Mouse (Mus musculus): ENCODE results near the gene F11. TPM values are rescaled to one million over a fixed set of nuclear protein-coding genes. Genes with fewer than 3 reads are reported as not detected.

The F11 gene
- not detected in 2 replicates for polyA plus RNA-seq (2016; fragmentation: Nextera tagmentation; extraction: Ambion mirVana)

- no peaks in the 10 kb centered on the region for H3K4me1 ChIP-seq
- H3K27ac ChIP-seq: no peak within 1 kb of the TSS
- 91% methylated on average over 10 of the region's 10 CpGs for WGBS
- H3K9me3 ChIP-seq: peaks cover 7% of the 10 kb centered on the region; the same call in 1 of the 2 replicates
- DNase-seq (ENCODE audit: extremely low spot score, low spot score): no peak
- no peaks in the 10 kb centered on the region for H3K27me3 ChIP-seq (ENCODE audit: poor library complexity, severe bottlenecking)
- no peak within 1 kb of the TSS for H3K4me3 ChIP-seq
- H3K36me3 ChIP-seq (replicated peaks): no peaks in the 10 kb centered on the region
Measured at GRCm38 (mm10) chr8:45261920-45262319, at the start of gene F11. F11 (minus strand) TSS chr8:45262031.

GRCm38 (mm10) chr8:45310967-45311366 is 49.1 kb upstream of the F11 start:
- Histone ChIP-seq H3K27me3 (ENCODE audit: poor library complexity, severe bottlenecking) (no peaks in the 10 kb centered on the region), H3K27ac (no peak overlapping the region), H3K9me3 (no peaks in the 10 kb centered on the region), H3K4me1 (no peaks in the 10 kb centered on the region), H3K36me3 (replicated peaks) (no peaks in the 10 kb centered on the region), H3K4me3 (no peak overlapping the region)
- DNase-seq (ENCODE audit: extremely low spot score, low spot score): no peak
- WGBS: 90% methylated on average over 4 of the region's 4 CpGs

DNA sequence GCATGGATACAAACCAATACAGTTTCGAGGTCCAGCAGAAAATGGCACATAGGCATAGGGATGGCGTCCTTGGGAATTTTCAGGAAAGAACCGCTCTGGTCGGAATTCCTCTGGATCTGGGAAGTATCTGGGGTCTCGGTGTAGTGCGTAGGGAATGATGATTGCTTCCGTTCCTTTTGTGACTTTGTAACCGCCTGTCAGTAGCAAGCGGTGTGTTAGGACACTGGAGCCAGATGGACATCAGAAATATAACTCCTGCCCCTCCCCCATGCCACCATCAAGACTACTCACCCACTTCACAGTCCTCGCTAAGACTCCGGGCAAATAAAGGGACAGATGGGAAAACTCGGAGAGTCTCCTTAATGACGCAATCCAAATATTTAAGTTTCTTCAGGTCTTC is 46.5 kb upstream of the F11 start, which contains the start of gene Gm45753:
Gene Gm45753, minus strand, starts transcription at position 101 of the 400 bp plus-strand sequence.
- Histone ChIP-seq H3K36me3 (replicated peaks) (no peaks in the 10 kb centered on the region), H3K27ac (no peak within 1 kb of the TSS), H3K27me3 (ENCODE audit: poor library complexity, severe bottlenecking) (no peaks in the 10 kb centered on the region), H3K9me3 (no peaks in the 10 kb centered on the region), H3K4me3 (no peak within 1 kb of the TSS), H3K4me1 (no peaks in the 10 kb centered on the region)
- 95% methylated on average over 13 of the region's 13 CpGs for WGBS
- no peak for DNase-seq (ENCODE audit: extremely low spot score, low spot score)

DNA sequence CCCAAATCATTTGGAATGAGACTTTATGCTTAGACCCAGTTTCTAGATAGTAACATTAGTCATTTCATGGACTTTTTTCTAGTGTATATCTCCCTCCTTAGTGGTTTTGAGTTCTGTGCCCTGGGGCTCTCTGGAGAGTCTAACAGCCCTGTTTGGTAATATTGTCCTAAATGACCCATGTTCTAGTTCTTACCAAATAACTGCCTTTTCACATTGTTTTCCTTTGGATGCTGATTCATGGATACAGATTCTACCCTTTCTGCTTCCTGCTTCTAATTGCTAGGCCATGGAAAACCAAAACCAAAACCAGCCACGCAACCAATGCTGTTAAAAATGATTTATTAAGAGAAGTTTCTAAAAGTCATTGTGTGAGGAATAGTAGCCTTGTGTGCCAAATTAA is 43.6 kb upstream of the F11 start:
- Histone ChIP-seq H3K27ac (no peak overlapping the region), H3K4me1 (no peaks in the 10 kb centered on the region), H3K36me3 (replicated peaks) (no peaks in the 10 kb centered on the region), H3K4me3 (no peak overlapping the region), H3K9me3 (no peaks in the 10 kb centered on the region), H3K27me3 (ENCODE audit: poor library complexity, severe bottlenecking) (no peaks in the 10 kb centered on the region)
- WGBS: 88% methylated on average over 1 of the region's 1 CpGs
- no peak for DNase-seq (ENCODE audit: extremely low spot score, low spot score)

GRCm38 (mm10) chr8:45304354-45304753 is 42.5 kb upstream of the F11 start:
- 93% methylated on average over 3 of the region's 3 CpGs for WGBS
- Histone ChIP-seq H3K36me3 (replicated peaks) (no peaks in the 10 kb centered on the region), H3K4me1 (no peaks in the 10 kb centered on the region), H3K27ac (no peak overlapping the region), H3K4me3 (no peak overlapping the region), H3K9me3 (no peaks in the 10 kb centered on the region), H3K27me3 (ENCODE audit: poor library complexity, severe bottlenecking) (no peaks in the 10 kb centered on the region)
- DNase-seq (ENCODE audit: extremely low spot score, low spot score): no peak

DNA sequence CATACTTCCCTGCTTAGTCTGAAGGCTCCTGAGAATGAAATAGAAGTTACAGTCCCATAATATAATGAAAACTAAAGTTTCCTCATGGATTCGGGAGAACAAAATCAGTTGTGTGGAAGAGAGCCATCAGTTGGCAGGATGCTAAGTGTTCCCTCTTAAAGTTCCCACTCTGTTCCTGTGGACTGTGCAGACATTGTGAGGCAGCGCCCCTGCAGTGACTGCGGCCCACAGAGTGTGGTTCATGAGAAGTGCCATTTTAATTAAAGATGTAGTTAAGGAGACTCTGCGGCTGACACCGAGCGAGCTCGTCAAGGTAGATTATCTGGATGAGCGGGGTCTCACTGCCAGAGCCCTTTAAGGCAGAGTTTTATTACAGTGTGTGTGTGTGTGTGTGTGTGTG is 40.6 kb upstream of the F11 start:
- H3K9me3 ChIP-seq: no peaks in the 10 kb centered on the region
- H3K4me1 ChIP-seq: no peaks in the 10 kb centered on the region
- no peak for DNase-seq (ENCODE audit: extremely low spot score, low spot score)
- no peak overlapping the region for H3K27ac ChIP-seq
- WGBS: 75% methylated on average over 8 of the region's 8 CpGs
- no peak overlapping the region for H3K4me3 ChIP-seq
- H3K36me3 ChIP-seq (replicated peaks): no peaks in the 10 kb centered on the region
- no peaks in the 10 kb centered on the region for H3K27me3 ChIP-seq (ENCODE audit: poor library complexity, severe bottlenecking)

DNA sequence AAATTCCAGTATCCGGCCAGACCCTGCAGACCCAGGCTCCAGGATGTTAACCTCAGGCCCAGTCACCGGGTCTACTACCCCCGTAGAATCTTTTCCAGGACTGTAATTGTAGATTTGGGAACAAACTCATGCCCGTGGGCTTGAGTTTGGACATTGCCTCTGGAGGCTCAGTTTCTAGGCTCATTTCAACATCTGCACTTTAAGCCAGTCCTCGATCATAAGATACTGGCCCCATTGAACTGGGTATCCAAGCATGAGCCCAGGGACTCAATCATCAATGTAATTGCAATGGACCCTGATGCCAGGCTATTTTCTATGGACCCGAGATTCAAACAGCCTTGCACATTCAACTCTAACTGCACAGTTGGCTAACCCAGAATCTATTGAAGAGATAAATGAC is 33.4 kb upstream of the F11 start:
- WGBS: 87% methylated on average over 6 of the region's 6 CpGs
- DNase-seq (ENCODE audit: extremely low spot score, low spot score): no peak
- Histone ChIP-seq H3K4me1 (no peaks in the 10 kb centered on the region), H3K36me3 (replicated peaks) (no peaks in the 10 kb centered on the region), H3K9me3 (peaks cover 5% of the 10 kb centered on the region; the same call in 1 of the 2 replicates), H3K4me3 (no peak overlapping the region), H3K27ac (no peak overlapping the region), H3K27me3 (ENCODE audit: poor library complexity, severe bottlenecking) (no peaks in the 10 kb centered on the region)

- Histone ChIP-seq H3K27me3 (ENCODE audit: poor library complexity, severe bottlenecking) (no peaks in the 10 kb centered on the region), H3K9me3 (peaks cover 5% of the 10 kb centered on the region; the same call in 1 of the 2 replicates), H3K4me1 (no peaks in the 10 kb centered on the region), H3K36me3 (replicated peaks) (no peaks in the 10 kb centered on the region), H3K4me3 (no peak within 1 kb of the TSS), H3K27ac (no peak within 1 kb of the TSS)
- 92% methylated on average over 7 of the region's 7 CpGs for WGBS
- no peak for DNase-seq (ENCODE audit: extremely low spot score, low spot score)
Measured at GRCm38 (mm10) chr8:45294687-45295086, 32.9 kb upstream of the F11 start, which contains the start of gene Klkb1. Klkb1 (minus strand) TSS chr8:45294859.

GRCm38 (mm10) chr8:45291790-45292189 is 30.0 kb upstream of the F11 start:
- Histone ChIP-seq H3K27me3 (ENCODE audit: poor library complexity, severe bottlenecking) (no peaks in the 10 kb centered on the region), H3K4me3 (no peak overlapping the region), H3K36me3 (replicated peaks) (no peaks in the 10 kb centered on the region), H3K9me3 (peaks cover 5% of the 10 kb centered on the region; the same call in 1 of the 2 replicates), H3K27ac (no peak overlapping the region), H3K4me1 (no peaks in the 10 kb centered on the region)
- 91% methylated on average over 2 of the region's 2 CpGs for WGBS
- no peak for DNase-seq (ENCODE audit: extremely low spot score, low spot score)

GRCm38 (mm10) chr8:45281630-45282029 is 19.8 kb upstream of the F11 start:
- H3K27ac ChIP-seq: no peak overlapping the region
- no peak for DNase-seq (ENCODE audit: extremely low spot score, low spot score)
- WGBS: 82% methylated on average over 8 of the region's 8 CpGs
- H3K4me1 ChIP-seq: 0 out of 2 replicates have a peak, but pooled peaks cover 4% of the 10 kb centered on the region
- H3K27me3 ChIP-seq (ENCODE audit: poor library complexity, severe bottlenecking): no peaks in the 10 kb centered on the region
- H3K4me3 ChIP-seq: no peak overlapping the region
- no peaks in the 10 kb centered on the region; the same call in 1 of the 2 replicates for H3K9me3 ChIP-seq
- H3K36me3 ChIP-seq (replicated peaks): no peaks in the 10 kb centered on the region

DNA sequence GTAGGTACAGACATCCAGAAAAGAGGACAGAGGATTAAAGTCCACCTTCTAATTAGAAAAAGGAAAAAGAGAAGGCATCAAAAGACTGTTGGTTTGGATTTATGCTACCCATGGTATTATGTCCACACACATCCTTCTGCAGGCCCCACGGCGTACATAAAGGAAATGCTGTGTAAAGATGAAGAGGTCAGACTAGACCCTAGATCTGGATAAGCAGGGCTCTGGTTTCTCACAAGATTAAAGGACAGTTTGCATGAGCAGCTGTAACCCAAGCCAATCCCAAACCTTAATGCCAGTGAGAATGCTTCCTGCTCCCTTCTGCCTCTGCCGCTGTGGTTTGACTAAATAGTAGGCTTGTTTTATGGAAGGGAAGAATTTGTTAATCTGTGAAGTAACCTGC is 15.6 kb upstream of the F11 start:
- Histone ChIP-seq H3K27ac (no peak overlapping the region), H3K27me3 (ENCODE audit: poor library complexity, severe bottlenecking) (no peaks in the 10 kb centered on the region), H3K36me3 (replicated peaks) (no peaks in the 10 kb centered on the region), H3K4me3 (no peak overlapping the region), H3K9me3 (no peaks in the 10 kb centered on the region; the same call in 1 of the 2 replicates), H3K4me1 (no peaks in the 10 kb centered on the region)
- 72% methylated on average over 3 of the region's 3 CpGs for WGBS
- DNase-seq (ENCODE audit: extremely low spot score, low spot score): no peak

DNA sequence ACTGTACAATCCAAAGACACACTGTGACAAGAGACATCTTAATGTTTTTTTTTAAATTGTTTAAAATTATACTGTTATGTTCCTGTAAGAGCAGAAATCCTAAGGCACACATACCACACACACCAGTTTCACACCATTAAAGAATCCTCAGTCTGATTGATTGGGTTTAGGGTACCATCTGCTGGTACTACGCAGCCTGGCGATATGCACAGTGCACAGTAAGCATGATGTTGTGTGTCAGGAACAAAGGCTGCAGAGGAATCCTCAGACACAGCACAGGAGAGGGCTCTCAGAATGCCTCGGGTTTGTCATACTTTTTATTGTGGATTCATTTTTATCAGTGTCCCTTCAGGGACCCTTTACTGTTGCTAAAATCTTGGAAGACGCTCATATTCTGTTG is 12.5 kb upstream of the F11 start:
- WGBS: 91% methylated on average over 4 of the region's 4 CpGs
- no peak for DNase-seq (ENCODE audit: extremely low spot score, low spot score)
- H3K27me3 ChIP-seq (ENCODE audit: poor library complexity, severe bottlenecking): no peaks in the 10 kb centered on the region

DNA sequence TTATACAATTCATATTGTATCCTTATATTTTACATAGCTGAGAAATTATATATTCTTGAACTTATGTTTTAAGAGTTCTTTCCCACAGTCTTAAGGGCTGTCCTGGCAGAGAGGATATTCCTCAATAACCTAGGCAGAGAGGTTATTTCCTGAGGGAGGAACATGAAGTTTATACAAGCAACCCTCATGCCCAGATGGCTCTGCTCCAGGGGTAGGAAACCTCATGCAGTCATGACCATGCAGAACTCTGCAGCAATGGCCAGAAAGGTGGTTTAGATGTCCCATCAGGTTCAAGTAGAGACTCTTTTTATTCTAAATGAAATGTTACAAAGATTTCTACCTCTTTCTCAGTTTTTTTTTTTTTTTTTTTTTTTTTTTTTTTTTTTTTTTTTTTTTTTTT is 7.2 kb upstream of the F11 start:
- Histone ChIP-seq H3K27me3 (ENCODE audit: poor library complexity, severe bottlenecking) (no peaks in the 10 kb centered on the region), H3K4me1 (no peaks in the 10 kb centered on the region), H3K9me3 (peaks cover 7% of the 10 kb centered on the region; the same call in 1 of the 2 replicates), H3K36me3 (replicated peaks) (no peaks in the 10 kb centered on the region), H3K27ac (no peak overlapping the region), H3K4me3 (no peak overlapping the region)
- DNase-seq (ENCODE audit: extremely low spot score, low spot score): no peak

More for the DNA sequence above, 12.5 kb upstream of the F11 start:
- no peaks in the 10 kb centered on the region for H3K36me3 ChIP-seq (replicated peaks)
- H3K4me3 ChIP-seq: no peak overlapping the region
- no peaks in the 10 kb centered on the region for H3K9me3 ChIP-seq
- no peak overlapping the region for H3K27ac ChIP-seq
- H3K4me1 ChIP-seq: no peaks in the 10 kb centered on the region

DNA sequence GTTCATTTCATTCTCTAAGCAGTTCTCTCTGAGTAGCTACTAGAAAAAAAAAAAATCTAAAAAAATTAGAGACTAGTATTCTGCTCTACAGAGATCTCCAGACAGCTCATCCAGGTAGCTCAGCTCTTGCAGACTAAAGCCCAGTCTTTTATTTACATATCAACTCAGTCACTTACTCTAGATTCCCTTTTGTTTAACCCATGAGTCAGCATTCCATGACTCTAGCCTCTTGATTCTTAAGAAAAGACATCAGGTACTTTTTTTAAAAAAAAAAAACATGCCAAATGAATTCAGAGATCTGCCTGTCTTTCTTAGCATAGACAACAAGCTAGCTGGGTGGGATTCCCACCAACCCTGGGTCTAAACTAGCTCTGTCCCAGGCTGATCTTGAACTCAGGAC is 6.7 kb upstream of the F11 start:
- Histone ChIP-seq H3K4me3 (no peak overlapping the region), H3K27ac (no peak overlapping the region), H3K4me1 (no peaks in the 10 kb centered on the region), H3K36me3 (replicated peaks) (no peaks in the 10 kb centered on the region), H3K9me3 (peaks cover 7% of the 10 kb centered on the region; the same call in 1 of the 2 replicates), H3K27me3 (ENCODE audit: poor library complexity, severe bottlenecking) (no peaks in the 10 kb centered on the region)
- DNase-seq (ENCODE audit: extremely low spot score, low spot score): no peak

Data from forebrain, embryonic 10.5 days (tissue).